Mouse (Mus musculus) stomach, postnatal 0 days (tissue): ENCODE data around the gene Pcdh9.

Experiments
- CTCF ChIP-seq: IDR thresholded peaks from 2 replicates; pipeline ENCODE4 v1.5.1; 2016; ENCODE audit warnings: antibody characterized with exemption, low read depth, mild to moderate bottlenecking, moderate library complexity
- EP300 ChIP-seq: optimal IDR thresholded peaks from 2 replicates; pipeline ENCODE3; 2016; ENCODE audit warnings: antibody characterized with exemption

DNA sequence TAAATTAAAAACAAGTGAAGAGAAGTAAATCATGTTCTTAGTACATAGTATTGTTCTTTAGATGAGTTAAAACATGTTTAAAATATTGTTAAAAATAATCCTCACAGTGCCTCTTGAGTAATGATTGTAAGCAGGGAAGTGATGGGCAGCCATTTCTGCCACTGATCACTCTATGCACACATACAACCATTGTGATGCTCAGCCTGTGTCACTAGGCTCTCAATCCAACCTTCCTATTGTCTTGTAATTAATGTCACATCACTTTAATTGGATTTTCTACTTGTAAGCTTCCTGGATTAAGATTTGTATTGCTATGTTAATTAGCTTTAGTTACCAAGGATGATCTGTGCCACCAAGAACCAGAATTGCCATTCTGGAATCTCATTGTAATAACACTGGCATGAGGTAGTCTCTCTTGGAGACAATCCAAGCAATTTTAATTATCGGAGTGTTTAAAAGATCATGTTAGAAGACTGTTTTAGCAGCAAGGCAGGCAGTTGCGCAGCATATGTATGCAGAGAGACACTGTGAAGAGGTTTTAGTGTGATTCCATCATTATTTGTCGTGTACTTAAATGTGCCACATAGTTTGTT is 305.0 kb downstream of the Pcdh9 start:
- TF ChIP-seq CTCF, result no peak
- TF ChIP-seq EP300, result no peak
